Comparison of ENCODE assay signal across 18 mouse cellular contexts in the genomic region with DNA sequence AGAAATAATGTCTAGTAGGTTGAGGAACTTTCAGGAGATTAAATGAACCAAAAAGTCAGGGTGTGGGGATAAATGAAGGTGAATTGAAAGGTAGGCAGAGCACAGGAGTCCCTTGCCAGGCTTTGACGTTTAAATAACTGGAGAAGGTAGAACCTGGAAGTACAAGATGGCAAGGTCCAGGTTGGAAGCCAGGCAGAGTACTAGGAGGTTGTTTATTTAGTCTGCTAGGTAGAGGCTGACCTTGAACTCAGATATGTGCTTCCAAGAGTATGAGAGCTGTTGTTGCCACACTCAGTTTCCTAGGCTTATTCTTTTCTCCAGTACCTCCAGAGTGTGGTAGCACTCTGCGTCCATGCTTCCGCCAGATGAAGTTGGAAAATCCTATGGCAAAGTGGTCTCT.
"Had no signal": no experiment of that assay in that cellular context is flagged by ENCODE, and none has a peak within 500 bp of the region (broad histone marks: within the 10 kb centered on the region; RNA-seq: fewer than 3 reads in every experiment).

No protein-coding gene starts in this region.

- H3K4me2 ChIP-seq: limb, embryonic 12.5 days; limb, embryonic 15.5 days; liver, embryonic 12.5 days; liver, embryonic 15.5 days; midbrain, embryonic 11.5 days had no signal

- DNase-seq: kidney, postnatal 14 days; kidney, postnatal 4 days; left cerebral cortex, postnatal 4 days; lung, adult 2 months; lung, postnatal 14 days; lung, postnatal 4 days; midbrain, embryonic 14.5 days; right cerebral cortex, postnatal 14 days; right cerebral cortex, postnatal 4 days; thymus, adult 2 months; thymus, postnatal 14 days; thymus, postnatal 4 days had no signal

- H3K9ac ChIP-seq: limb, embryonic 12.5 days; limb, embryonic 15.5 days; liver, embryonic 12.5 days; liver, embryonic 15.5 days had no signal

- H3K27me3 ChIP-seq: limb, embryonic 12.5 days; limb, embryonic 15.5 days; liver, embryonic 12.5 days; liver, embryonic 15.5 days had no signal

- H3K27ac ChIP-seq: limb, embryonic 12.5 days; limb, embryonic 15.5 days; liver, embryonic 12.5 days; liver, embryonic 15.5 days; stomach, postnatal 0 days had no signal

- H3K4me1 ChIP-seq: limb, embryonic 12.5 days had no signal

- ATAC-seq: liver, embryonic 12.5 days had no signal

- H3K9me3 ChIP-seq: limb, embryonic 12.5 days; limb, embryonic 15.5 days; liver, embryonic 12.5 days; liver, embryonic 15.5 days had no signal

- H3K4me3 ChIP-seq: limb, embryonic 12.5 days; limb, embryonic 15.5 days; liver, embryonic 12.5 days; liver, embryonic 15.5 days had no signal
